Mouse (Mus musculus) right cerebral cortex, postnatal 36 days (tissue): ENCODE results near the gene Cdcp2.
"Not testable (repeated sequence)": the region's sequence is repeated elsewhere in the genome, so short reads cannot be mapped to it uniquely, and the experiment has no call there.

Experiments
- DNase-seq, 2 experiments: peaks; one replicate each; pipeline ENCODE4 v3.0.0; 2022; ENCODE audit warnings: low spot score in 2 of 2, mixed read lengths in 1 of 2

The Cdcp2 gene

GRCm38 (mm10) chr4:107091696-107092095 is 5.0 kb upstream of the Cdcp2 start:
- DNase-seq: no peak

GRCm38 (mm10) chr4:107094484-107095187 is 2.1 kb upstream of the Cdcp2 start:
- no peak for DNase-seq

- DNase-seq: no peak
These were observed 648 bp upstream of the Cdcp2 start for GRCm38 (mm10) chr4:107096043-107096442.

DNA sequence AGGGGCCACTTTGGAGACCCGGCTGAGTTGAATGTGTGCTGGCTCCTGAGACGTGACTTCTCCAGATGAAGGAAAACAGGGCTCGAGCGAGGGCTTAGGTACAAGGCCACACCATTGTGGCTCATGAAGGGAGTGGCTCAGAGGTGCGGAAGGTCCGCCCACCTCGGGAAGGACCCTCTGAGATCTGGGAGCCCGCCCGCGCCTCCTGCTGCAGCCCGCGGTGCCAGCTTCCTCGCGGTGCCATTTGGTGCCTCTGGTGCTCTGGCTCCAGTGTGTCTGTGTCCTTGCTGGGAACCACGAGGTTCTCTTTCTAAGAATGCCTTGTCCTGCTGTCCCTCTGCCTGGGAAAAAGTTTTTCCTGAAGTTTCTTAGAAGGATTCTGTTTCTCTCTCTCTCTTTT is 1.2 kb downstream of the Cdcp2 start:
- no peak for DNase-seq

DNA sequence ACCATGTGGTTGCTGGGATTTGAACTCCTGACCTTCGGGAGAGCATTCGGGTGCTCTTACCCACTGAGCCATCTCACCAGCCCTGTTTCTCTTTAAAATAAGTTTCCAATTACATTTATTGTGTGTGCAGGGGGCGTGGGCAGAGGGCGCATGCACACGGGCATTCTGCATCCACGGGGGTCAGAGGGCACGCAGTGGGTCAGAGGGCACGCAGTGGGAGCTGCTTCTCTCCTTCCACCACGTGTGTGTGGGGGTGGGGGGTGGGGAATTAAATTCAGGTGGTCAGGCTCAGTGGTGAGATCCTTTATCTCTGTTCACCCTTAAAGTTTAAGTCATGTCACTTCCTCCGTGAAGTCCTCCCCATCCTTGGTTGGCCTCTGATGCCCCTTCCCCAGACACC is 1.7 kb downstream of the Cdcp2 start:
- DNase-seq: no peak

DNA sequence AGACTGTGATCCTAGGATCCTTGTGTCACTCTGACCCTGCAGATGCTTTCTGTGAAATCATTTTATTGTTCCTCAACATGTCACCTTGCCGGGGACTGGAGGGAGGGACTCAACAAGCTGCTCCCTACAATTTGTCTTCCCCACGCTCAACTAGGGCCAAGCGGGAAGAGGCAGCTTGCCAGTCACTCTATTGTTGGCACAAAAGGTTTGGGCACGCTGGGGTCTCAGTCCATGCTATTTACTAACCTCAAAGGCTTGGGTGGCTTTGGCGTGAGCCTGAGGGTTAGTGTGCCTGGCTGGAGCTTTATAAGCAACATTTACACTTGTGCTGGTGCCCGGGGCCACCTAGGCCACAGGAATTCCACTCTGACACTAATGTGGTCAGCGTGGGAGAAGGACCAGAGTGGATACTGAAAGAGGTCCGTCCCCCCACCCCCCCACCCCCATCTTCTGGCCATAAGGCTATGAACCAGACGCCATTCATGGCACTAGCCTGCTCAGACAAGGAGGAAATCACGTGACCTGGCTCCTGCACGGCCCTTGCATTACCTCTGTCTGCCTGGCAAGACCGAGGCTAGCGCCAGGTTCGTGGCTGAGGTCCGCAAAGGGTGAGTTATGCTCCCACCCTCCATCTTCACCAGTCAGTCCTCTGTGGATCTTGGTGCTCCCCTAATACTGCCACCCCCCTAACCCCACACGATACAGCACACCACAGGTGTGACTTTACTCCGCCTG is 2.3 kb downstream of the Cdcp2 start:
- DNase-seq: no peak

DNA sequence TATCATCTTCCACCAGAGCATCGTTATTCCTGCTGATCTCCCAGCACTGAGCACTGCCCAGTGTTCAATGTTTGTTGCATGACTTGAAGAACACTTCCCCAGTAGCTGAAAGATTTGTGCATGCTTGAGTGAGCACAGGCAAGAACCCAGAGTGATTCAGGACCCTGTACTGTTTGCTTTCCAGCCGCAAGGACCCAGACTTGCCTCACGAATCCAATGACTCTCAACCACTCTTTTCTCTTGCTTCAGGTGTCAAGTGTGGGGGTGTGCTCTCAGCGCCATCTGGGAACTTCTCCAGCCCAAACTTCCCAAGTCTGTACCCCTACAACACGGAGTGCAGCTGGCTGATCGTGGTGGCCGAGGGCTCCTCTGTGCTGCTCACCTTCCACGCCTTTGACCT is 5.5 kb downstream of the Cdcp2 start:
- no peak for DNase-seq

- no peak for DNase-seq
These were observed 10.1 kb downstream of the Cdcp2 start for GRCm38 (mm10) chr4:107106777-107107176.

DNA sequence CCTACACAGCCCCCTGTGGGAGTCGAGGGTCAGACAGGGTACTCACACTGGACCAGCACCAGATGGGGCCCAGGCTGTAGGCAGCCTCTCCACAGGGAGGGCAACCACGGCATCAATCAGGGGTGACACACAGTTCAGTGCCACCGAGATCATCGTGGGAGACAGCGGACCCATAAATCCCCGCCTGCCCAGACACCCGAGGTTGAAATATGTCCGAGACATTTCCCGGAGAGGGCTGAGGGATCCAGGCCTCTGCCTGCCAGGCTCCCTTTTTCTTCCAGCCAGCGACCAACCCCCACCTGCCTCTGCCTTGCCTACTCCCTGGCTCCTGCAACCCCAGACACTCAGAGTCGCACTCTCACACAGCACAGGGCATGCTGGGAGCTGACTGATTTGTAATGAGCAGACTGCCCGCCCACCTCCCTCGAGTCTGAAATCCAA is 11.6 kb downstream of the Cdcp2 start:
- DNase-seq: peak in 1 of 2 experiments; percentile 30

DNA sequence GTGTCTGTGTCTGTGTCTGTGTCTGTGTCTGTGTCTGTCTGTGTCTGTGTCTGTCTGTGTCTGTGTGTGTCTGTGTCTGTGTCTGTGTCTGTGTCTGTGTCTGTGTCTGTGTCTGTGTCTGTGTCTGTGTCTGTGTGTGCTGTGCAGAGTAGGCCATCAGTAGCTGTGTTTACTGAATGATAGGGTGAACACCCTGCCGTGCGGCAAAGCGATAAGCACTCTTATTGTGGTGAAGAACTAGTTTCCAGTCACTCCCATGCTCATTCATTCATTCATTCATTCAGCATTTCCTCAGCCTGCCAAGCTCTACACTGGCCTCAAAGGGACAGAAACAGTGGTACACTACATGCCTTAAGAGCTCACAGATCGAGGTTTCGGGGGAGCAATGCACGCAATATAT is 12.5 kb downstream of the Cdcp2 start:
- not testable (repeated sequence) for DNase-seq

DNA sequence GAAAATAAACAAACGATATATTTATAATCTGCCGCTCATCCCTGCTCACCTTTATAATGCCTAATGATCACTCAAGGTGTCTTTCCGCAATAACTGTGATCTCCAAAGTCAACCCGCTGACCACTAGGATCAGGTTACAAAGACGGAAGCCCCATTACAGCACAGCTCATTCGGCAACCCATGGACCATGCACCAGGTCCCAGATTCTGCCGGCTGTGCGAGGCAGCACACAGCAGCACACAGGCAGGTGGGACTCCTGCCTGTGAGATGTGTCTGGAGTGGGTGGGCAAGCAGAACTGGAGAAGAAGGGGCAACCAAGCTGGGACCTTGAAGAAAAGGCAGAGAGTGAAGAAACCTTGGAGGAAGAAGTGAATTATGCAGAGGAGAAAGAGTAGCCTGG is 17.6 kb downstream of the Cdcp2 start:
- DNase-seq: no peak

- no peak for DNase-seq
These were observed 21.2 kb downstream of the Cdcp2 start for GRCm38 (mm10) chr4:107117741-107118385.

- no peak for DNase-seq
These were observed 22.4 kb downstream of the Cdcp2 start for GRCm38 (mm10) chr4:107119056-107119455.

GRCm38 (mm10) chr4:107120676-107121075 is 24.0 kb downstream of the Cdcp2 start:
- DNase-seq: no peak

DNA sequence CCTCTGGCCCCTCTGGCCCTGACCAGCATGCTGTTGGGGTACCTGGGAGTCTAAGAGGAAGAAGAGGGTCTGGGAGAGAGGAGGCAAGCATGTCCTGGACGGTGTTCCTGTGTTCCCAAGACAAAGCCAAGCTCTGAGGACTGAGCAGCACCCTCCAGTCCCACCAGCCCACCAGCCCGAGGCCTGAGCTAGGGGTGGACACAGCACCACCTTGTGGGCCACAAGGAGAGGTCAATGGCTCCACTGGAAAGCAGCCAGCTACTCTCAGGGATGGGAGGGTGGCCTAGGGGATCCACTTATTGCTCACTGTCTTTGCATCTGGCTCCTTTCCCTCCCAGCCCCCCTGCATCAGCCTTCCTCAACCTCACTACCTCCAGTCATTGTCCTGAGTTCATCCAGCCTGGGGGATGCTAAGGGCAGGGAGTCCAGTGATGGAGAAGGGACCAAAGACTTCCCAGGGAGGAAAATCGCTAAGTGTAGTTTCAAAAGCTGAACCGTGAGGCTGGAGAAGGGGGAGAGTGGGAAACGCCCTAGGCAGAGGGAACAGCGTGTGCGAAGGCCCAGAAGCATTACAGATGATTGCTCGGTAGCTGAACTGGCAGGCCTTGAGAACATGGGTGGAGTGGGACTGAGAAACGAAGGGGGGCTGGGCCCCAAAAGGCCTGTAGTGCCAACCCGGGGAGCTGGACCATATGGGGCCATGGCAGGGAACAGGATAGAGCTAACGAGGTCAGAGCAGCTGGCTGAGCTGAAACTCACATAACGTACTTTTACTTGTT is 24.7 kb downstream of the Cdcp2 start:
- DNase-seq: no peak

DNA sequence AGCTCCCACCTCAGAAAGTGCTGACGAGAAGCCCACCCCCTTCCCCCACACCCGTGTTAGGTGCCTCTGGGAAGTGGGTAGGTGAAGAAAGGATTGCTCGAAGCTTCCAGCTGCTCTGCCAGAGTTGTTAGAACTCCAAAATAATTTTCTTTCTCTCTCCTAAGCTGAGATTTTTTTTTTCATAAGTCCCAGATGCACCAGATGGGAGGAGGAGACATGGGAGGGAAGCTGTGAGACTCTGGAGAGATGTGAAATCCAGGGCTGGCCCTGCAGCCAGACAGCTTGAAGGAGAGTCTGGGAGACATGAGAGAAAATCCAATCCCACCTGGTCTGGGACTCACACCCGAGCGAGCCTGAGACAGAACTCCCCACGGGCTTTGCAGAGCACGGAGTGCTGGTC is 27.7 kb downstream of the Cdcp2 start:
- DNase-seq: peak in 1 of 2 experiments; percentile 29

- no peak for DNase-seq
These were observed 28.4 kb downstream of the Cdcp2 start for GRCm38 (mm10) chr4:107125101-107125500.

DNA sequence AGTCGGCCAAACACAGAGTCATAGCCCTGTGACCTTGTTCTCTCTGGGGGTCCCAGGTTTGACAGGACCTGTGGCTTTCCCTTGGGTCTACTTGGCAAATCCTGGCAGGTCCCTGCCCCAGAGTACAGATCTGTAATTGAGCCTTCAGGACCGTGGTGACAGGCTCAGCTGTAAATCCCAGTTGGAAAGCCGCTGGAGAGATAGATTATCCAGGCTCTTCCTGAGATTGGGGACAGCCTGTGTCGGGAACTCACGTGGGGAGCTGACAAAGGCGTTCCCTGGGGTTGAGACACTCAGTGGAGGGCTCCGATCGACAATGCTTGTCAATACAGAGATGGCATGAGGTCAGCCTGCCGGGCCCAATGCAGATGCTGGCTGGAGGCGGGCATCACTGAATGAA is 29.7 kb downstream of the Cdcp2 start:
- DNase-seq: no peak

- DNase-seq: no peak
These were observed 30.3 kb downstream of the Cdcp2 start for GRCm38 (mm10) chr4:107126891-107127524.

DNA sequence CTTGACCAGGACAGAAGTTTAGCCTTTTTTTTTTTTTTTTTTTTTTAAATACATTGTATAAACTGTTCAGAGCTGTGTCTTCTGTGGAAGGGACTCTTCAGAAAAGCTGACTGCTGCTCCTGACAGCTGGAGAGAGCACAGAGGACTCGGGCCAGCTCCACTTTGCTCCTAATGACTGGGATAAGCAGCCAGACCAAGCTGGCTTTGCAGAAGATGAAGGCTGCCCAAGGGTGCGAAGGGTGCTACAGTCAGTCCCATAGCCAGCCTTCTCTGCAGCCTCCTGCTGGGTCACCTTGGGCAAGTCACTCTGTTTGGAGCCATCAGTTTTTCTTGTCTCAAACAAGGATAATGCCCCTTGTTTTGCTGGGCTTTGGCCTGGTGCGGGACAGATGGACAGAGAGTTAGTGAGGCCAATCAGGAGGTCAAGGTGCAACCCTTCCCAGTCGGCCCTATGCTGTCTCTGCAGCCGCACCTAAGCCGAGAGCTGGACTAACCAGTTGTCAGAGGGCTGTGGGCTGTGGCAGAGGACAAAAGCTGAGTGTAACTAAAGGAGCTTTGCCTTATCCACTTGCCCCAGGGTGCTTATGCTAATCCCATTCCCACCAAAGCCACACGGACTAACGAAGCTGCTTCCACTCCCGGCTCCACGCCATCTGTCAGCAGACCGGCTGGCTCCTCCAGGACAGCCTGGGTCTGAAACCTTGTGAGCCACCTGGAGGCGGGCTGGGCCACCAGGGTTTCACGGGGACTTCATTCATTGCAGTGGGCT is 31.4 kb downstream of the Cdcp2 start:
- DNase-seq: no peak

GRCm38 (mm10) chr4:107129373-107129772 is 32.7 kb downstream of the Cdcp2 start:
- no peak for DNase-seq
